ENCODE assay signal across 7 mouse cellular contexts in the genomic region with DNA sequence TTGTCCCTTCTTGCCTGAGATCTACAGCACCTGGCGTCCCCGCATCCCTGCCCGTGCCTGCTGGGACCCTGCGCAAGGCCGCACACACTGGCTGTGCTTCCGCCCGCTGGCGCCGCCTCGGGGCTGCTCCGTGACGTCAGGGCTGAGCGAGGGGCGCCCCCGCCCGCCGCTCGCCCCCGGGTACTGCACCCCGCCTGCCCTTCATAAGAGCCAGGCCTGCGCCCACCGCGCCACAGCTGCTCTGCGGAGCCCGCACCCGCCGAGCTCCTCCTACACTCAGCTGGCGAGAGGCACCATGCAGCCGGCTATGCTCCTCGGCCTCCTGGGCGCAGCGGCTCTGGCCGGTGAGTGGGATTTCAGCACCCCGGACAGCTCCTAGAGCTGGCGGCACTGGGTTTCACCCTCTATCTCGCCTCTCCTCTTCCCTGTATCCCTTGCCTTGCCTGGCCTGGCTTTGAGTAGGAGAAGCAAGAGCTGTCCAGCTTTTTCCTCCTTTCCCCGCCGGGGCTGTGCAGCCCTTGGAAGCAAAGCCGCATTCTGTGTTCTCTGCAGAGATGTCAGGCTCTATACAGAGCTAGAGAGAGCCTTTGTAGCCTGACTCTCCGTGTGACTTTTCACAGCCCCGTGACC. TPM values are rescaled to one million over a fixed set of nuclear protein-coding genes. Genes with fewer than 3 reads are reported as not detected.
DNase-seq lines count a peak whose midpoint lies in the region; ATAC-seq and TF ChIP-seq lines count a peak whose summit lies in the region.

No protein-coding gene starts in this region.

- TF ChIP-seq CTCF in spleen, adult 2 months (IDR thresholded peaks at IDR 0.05; ENCODE audit: extremely low read depth, insufficient read depth, insufficient read length, insufficient replicate concordance): no peak

- TF ChIP-seq POLR2A in spleen, adult 2 months (IDR thresholded peaks at IDR 0.05; ENCODE audit: low read depth, low read length): no peak

- H3K4me3 ChIP-seq in midbrain, embryonic 12.5 days: peak overlapping the region; percentile 49
- H3K4me3 ChIP-seq in spleen, adult 2 months (ENCODE audit: extremely low read depth, insufficient read depth, insufficient read length): no peak overlapping the region

- H3K36me3 ChIP-seq in midbrain, embryonic 12.5 days: no peaks in the 10 kb centered on the region
- H3K36me3 ChIP-seq in spleen, adult 2 months (ENCODE audit: control insufficient read depth, insufficient read depth, low read length): no peaks in the 10 kb centered on the region

- H3K27ac ChIP-seq in midbrain, embryonic 12.5 days (replicated peaks): peak overlapping the region; percentile 96
- H3K27ac ChIP-seq in spleen, adult 2 months (ENCODE audit: insufficient read depth, low read length): no peak overlapping the region

- DNase-seq in adrenal gland, adult (ENCODE audit: inconsistent age in 2 of 2, low spot score in 1 of 2): peak; percentile 91 to 97
- DNase-seq in embryo, embryonic 11 days: peak; percentile 95
- DNase-seq in kidney, adult 11 months: peak; percentile 76
- peak; percentile 84 for DNase-seq in left cerebral cortex, postnatal 4 days
- DNase-seq in spleen, adult 2 months (ENCODE audit: low read depth in 1 of 2, low spot score in 2 of 2): peak; percentile 1 to 37

- WGBS in midbrain, embryonic 12.5 days: under 1% methylated on average over 39 of the region's 41 CpGs
- 3% methylated on average over 36 of the region's 41 CpGs for WGBS in spleen, adult 2 months

- H3K9ac ChIP-seq in midbrain, embryonic 12.5 days (replicated peaks): peak overlapping the region; percentile 73

- no peaks in the 10 kb centered on the region for H3K4me1 ChIP-seq in midbrain, embryonic 12.5 days
- peaks cover 4% of the 10 kb centered on the region; the same call in 1 of the 2 replicates for H3K4me1 ChIP-seq in spleen, adult 2 months (ENCODE audit: control insufficient read depth, insufficient read depth, insufficient read length)

- ATAC-seq in granulocyte monocyte progenitor cell, adult 5-6 weeks (replicated peaks; ENCODE audit: poor library complexity, severe bottlenecking): peak; percentile 99
- peak; percentile 99 for ATAC-seq in midbrain, embryonic 12.5 days (ENCODE audit: low FRiP score, low read depth)

- H3K9me3 ChIP-seq in midbrain, embryonic 12.5 days: no peaks in the 10 kb centered on the region

- intact Hi-C loops in left cerebral cortex, postnatal 4 days (cut with DNase I): loop anchor here (10.0 kb wide), 1 partner anchor 67 kb away; no protein-coding TSS in a partner anchor

- peak overlapping the region; percentile 70 for H3K4me2 ChIP-seq in midbrain, embryonic 12.5 days (replicated peaks)

- H3K27me3 ChIP-seq in midbrain, embryonic 12.5 days: no peaks in the 10 kb centered on the region
- H3K27me3 ChIP-seq in spleen, adult 2 months (ENCODE audit: control insufficient read depth, insufficient read depth, low read length): peaks cover 8% of the 10 kb centered on the region

RNA-seq across cellular contexts. Expression of a gene that starts 0.5 kb away (rescaled TPM):
- total RNA-seq in granulocyte monocyte progenitor cell, adult 5-6 weeks (2014; fragmentation: Nextera tagmentation): not detected in 2 replicates
- total RNA-seq in granulocyte monocyte progenitor cell, adult 5-6 weeks (2017): not detected in 2 replicates
- 10 to 100 TPM; 91.1 to 91.7 TPM for total RNA-seq in left cerebral cortex, postnatal 4 days (2021)
- polyA plus RNA-seq in midbrain, embryonic 12.5 days (2016; fragmentation: Nextera tagmentation; extraction: Ambion mirVana): 42.9 and 50.2 TPM in 2 replicates
- not detected in 2 replicates for polyA plus RNA-seq in spleen, adult 2 months (2012; rRNA removed)

RNA-seq across cellular contexts. Expression of a gene that starts 34.3 kb away (rescaled TPM):
- total RNA-seq in granulocyte monocyte progenitor cell, adult 5-6 weeks (2014; fragmentation: Nextera tagmentation): 38.4 and 40.4 TPM in 2 replicates
- 47.0 and 55.2 TPM in 2 replicates for total RNA-seq in granulocyte monocyte progenitor cell, adult 5-6 weeks (2017)
- total RNA-seq in left cerebral cortex, postnatal 4 days (2021): 10 to 100 TPM; 23.9 to 26.3 TPM
- polyA plus RNA-seq in midbrain, embryonic 12.5 days (2016; fragmentation: Nextera tagmentation; extraction: Ambion mirVana): 30.5 and 33.8 TPM in 2 replicates
- polyA plus RNA-seq in spleen, adult 2 months (2012; rRNA removed): 2.7 and 3.4 TPM in 2 replicates

RNA-seq across cellular contexts. Expression of a gene that starts 34.4 kb away (rescaled TPM):
- total RNA-seq in granulocyte monocyte progenitor cell, adult 5-6 weeks (2014; fragmentation: Nextera tagmentation): 13.5 and 14.7 TPM in 2 replicates
- 17.0 and 19.9 TPM in 2 replicates for total RNA-seq in granulocyte monocyte progenitor cell, adult 5-6 weeks (2017)
- 1 to 10 TPM; 3.4 to 5.6 TPM for total RNA-seq in left cerebral cortex, postnatal 4 days (2021)
- 18.8 and 18.9 TPM in 2 replicates for polyA plus RNA-seq in midbrain, embryonic 12.5 days (2016; fragmentation: Nextera tagmentation; extraction: Ambion mirVana)
- 0.90 and 0.91 TPM in 2 replicates for polyA plus RNA-seq in spleen, adult 2 months (2012; rRNA removed)

Comparison
In these comparisons a context has a peak if more than half of its experiments do, and no peak if none do; other contexts are left out.
1. DNase-seq: peak in every context shown above with its lines; median percentile 95 in embryo, embryonic 11 days; 94 in adrenal gland, adult; 84 in left cerebral cortex, postnatal 4 days; 76 in kidney, adult 11 months; 19 in spleen, adult 2 months.
2. RNA of a gene that starts 0.5 kb away (total RNA-seq): 91.1 to 91.7 TPM in left cerebral cortex, postnatal 4 days; not detected in granulocyte monocyte progenitor cell, adult 5-6 weeks; every median in the first group is over 10 times any median in the second.